Mouse (Mus musculus) cerebral cortex, adult 2 months (tissue): Measurements from ENCODE around the gene Abcc1.

Source experiments
- WGBS: fragments of 180-500 bp; shearing (Covaris S2); methylation state at CpG from one replicate; pipeline ENCODE4 v1.1.7; 2018; 5-methylcytosine and 5-hydroxymethylcytosine counted together

Abcc1 gene

GRCm38 (mm10) chr16:14377321-14377720 is 16.0 kb downstream of the Abcc1 start:
- WGBS, result 31% methylated on average over 2 of the region's 2 CpGs

GRCm38 (mm10) chr16:14378654-14379053 is 17.3 kb downstream of the Abcc1 start:
- 85% methylated on average over 5 of the region's 5 CpGs for WGBS

- 72% methylated on average over 7 of the region's 7 CpGs for WGBS
Measured at GRCm38 (mm10) chr16:14379888-14380287, 18.5 kb downstream of the Abcc1 start.

GRCm38 (mm10) chr16:14399303-14399702 is 37.9 kb downstream of the Abcc1 start:
- WGBS, result 56% methylated on average over 4 of the region's 4 CpGs

- WGBS, result 94% methylated on average over 2 of the region's 2 CpGs
Measured at GRCm38 (mm10) chr16:14403507-14403906, 42.1 kb downstream of the Abcc1 start.

- 96% methylated on average over 6 of the region's 6 CpGs for WGBS
Measured at GRCm38 (mm10) chr16:14405636-14406035, 44.3 kb downstream of the Abcc1 start.

- WGBS, result 86% methylated on average over 2 of the region's 2 CpGs
Measured at GRCm38 (mm10) chr16:14409124-14409523, 47.8 kb downstream of the Abcc1 start.

- 83% methylated on average over 3 of the region's 3 CpGs for WGBS
Measured at GRCm38 (mm10) chr16:14409776-14410175, 48.4 kb downstream of the Abcc1 start.

GRCm38 (mm10) chr16:14410611-14411010 is 49.3 kb downstream of the Abcc1 start:
- WGBS, result 93% methylated on average over 7 of the region's 7 CpGs

- 89% methylated on average over 7 of the region's 7 CpGs for WGBS
Measured at GRCm38 (mm10) chr16:14411156-14411555, 49.8 kb downstream of the Abcc1 start.

- 94% methylated on average over 5 of the region's 5 CpGs for WGBS
Measured at GRCm38 (mm10) chr16:14412551-14412950, 51.2 kb downstream of the Abcc1 start.

- 87% methylated on average over 9 of the region's 9 CpGs for WGBS
Measured at GRCm38 (mm10) chr16:14415206-14415605, 53.8 kb downstream of the Abcc1 start.

GRCm38 (mm10) chr16:14416957-14417618 is 55.7 kb downstream of the Abcc1 start:
- 93% methylated on average over 5 of the region's 5 CpGs for WGBS

- 90% methylated on average over 5 of the region's 5 CpGs for WGBS
Measured at GRCm38 (mm10) chr16:14420496-14421132, 59.3 kb downstream of the Abcc1 start.

GRCm38 (mm10) chr16:14422081-14422480 is 60.7 kb downstream of the Abcc1 start:
- WGBS, result 95% methylated on average over 3 of the region's 3 CpGs

GRCm38 (mm10) chr16:14429371-14429770 is 68.0 kb downstream of the Abcc1 start:
- WGBS, result 94% methylated on average over 6 of the region's 6 CpGs

GRCm38 (mm10) chr16:14432996-14433395 is 71.6 kb downstream of the Abcc1 start:
- WGBS, result 94% methylated on average over 5 of the region's 5 CpGs

- 84% methylated on average over 1 of the region's 1 CpGs for whole genome bisulfite sequencing
Measured at GRCm38 (mm10) chr16:14435526-14435925, 74.2 kb downstream of the Abcc1 start.

GRCm38 (mm10) chr16:14437446-14437982 is 76.2 kb downstream of the Abcc1 start:
- WGBS, result 90% methylated on average over 8 of the region's 8 CpGs

- WGBS, result 92% methylated on average over 7 of the region's 7 CpGs
Measured at GRCm38 (mm10) chr16:14438561-14438960, 77.2 kb downstream of the Abcc1 start.

- whole genome bisulfite sequencing, result 86% methylated on average over 6 of the region's 6 CpGs
Measured at GRCm38 (mm10) chr16:14439081-14439480, 77.7 kb downstream of the Abcc1 start.

GRCm38 (mm10) chr16:14439801-14440614 is 78.7 kb downstream of the Abcc1 start:
- WGBS, result 98% methylated on average over 2 of the region's 2 CpGs
